ENCODE assay signal across 7 mouse cellular contexts in genomic region chr8:128415730-128416684, GRCm38 (mm10). TPM values are rescaled to one million over a fixed set of nuclear protein-coding genes. Genes with fewer than 3 reads are reported as not detected.
A peak's percentile ranks its signal among the peaks of the same experiment; 100 is the strongest.
DNase-seq lines count a peak whose midpoint lies in the region; ATAC-seq and TF ChIP-seq lines count a peak whose summit lies in the region.

No protein-coding gene starts in this region.

- H3K4me2 ChIP-seq in stomach, embryonic 14.5 days (replicated peaks; ENCODE audit: low read depth, low read length) = no peak overlapping the region
- H3K4me2 ChIP-seq in stomach, postnatal 0 days (replicated peaks; ENCODE audit: low read depth) = no peak overlapping the region
- peak overlapping the region; percentile 35 for H3K4me2 ChIP-seq in heart, postnatal 0 days (ENCODE audit: low read depth, low read length)
- no peak overlapping the region for H3K4me2 ChIP-seq in stomach, embryonic 15.5 days

- no peak for DNase-seq in stomach, postnatal 0 days (ENCODE audit: low spot score)
- DNase-seq in heart, postnatal 0 days (ENCODE audit: low spot score) = peak; percentile 88
- no peak for DNase-seq in limb, embryonic 10.5 days (ENCODE audit: low spot score)
- DNase-seq in adrenal gland, postnatal 36 days = no peak
- no peak for DNase-seq in adrenal gland, adult 18-20 months (ENCODE audit: low spot score in 2 of 2)

- no peaks in the 10 kb centered on the region for H3K9me3 ChIP-seq in stomach, embryonic 14.5 days (ENCODE audit: control insufficient read depth, low read depth, low read length)
- no peaks in the 10 kb centered on the region for H3K9me3 ChIP-seq in stomach, postnatal 0 days (ENCODE audit: control insufficient read depth, low read length)
- H3K9me3 ChIP-seq in heart, postnatal 0 days (replicated peaks; ENCODE audit: control insufficient read depth, low read length) = no peaks in the 10 kb centered on the region
- H3K9me3 ChIP-seq in limb, embryonic 10.5 days (replicated peaks) = no peaks in the 10 kb centered on the region
- no peaks in the 10 kb centered on the region for H3K9me3 ChIP-seq in stomach, embryonic 15.5 days

- no peak for TF ChIP-seq EP300 in stomach, postnatal 0 days (optimal IDR thresholded peaks at IDR 0.05)
- no peak for TF ChIP-seq EP300 in heart, postnatal 0 days (IDR thresholded peaks at IDR 0.05; ENCODE audit: low read depth)

- H3K36me3 ChIP-seq in stomach, embryonic 14.5 days (ENCODE audit: control insufficient read depth, insufficient read depth, low read length) = no peaks in the 10 kb centered on the region; the same call in 1 of the 2 replicates
- no peaks in the 10 kb centered on the region for H3K36me3 ChIP-seq in stomach, postnatal 0 days (ENCODE audit: control insufficient read depth, insufficient read depth, low read length)
- peaks cover 24% of the 10 kb centered on the region for H3K36me3 ChIP-seq in heart, postnatal 0 days (replicated peaks; ENCODE audit: control insufficient read depth, insufficient read depth, low read length)
- H3K36me3 ChIP-seq in limb, embryonic 10.5 days = peaks cover 6% of the 10 kb centered on the region
- H3K36me3 ChIP-seq in stomach, embryonic 15.5 days = no peaks in the 10 kb centered on the region

- H3K27ac ChIP-seq in stomach, embryonic 14.5 days (ENCODE audit: low read length) = 0 out of 2 replicates have a peak overlapping the region, but pooled peaks have one; percentile 4
- no peak overlapping the region; the same call in 1 of the 2 replicates for H3K27ac ChIP-seq in stomach, postnatal 0 days (replicated peaks)
- peak overlapping the region; percentile 80 for H3K27ac ChIP-seq in heart, postnatal 0 days (ENCODE audit: low read depth)
- H3K27ac ChIP-seq in limb, embryonic 10.5 days = 0 out of 2 replicates have a peak overlapping the region, but pooled peaks have one; percentile 19
- H3K27ac ChIP-seq in stomach, embryonic 15.5 days = 0 out of 2 replicates have a peak overlapping the region, but pooled peaks have one; percentile 42

- no peaks in the 10 kb centered on the region for H3K27me3 ChIP-seq in stomach, embryonic 14.5 days (ENCODE audit: control insufficient read depth, insufficient read depth, low read length)
- H3K27me3 ChIP-seq in stomach, postnatal 0 days (ENCODE audit: control insufficient read depth, insufficient read depth, low read length) = no peaks in the 10 kb centered on the region
- no peaks in the 10 kb centered on the region for H3K27me3 ChIP-seq in heart, postnatal 0 days (ENCODE audit: control insufficient read depth, insufficient read depth, low read length)
- no peaks in the 10 kb centered on the region for H3K27me3 ChIP-seq in limb, embryonic 10.5 days (ENCODE audit: low read depth, poor library complexity, severe bottlenecking)
- H3K27me3 ChIP-seq in stomach, embryonic 15.5 days (replicated peaks) = no peaks in the 10 kb centered on the region

- H3K4me3 ChIP-seq in stomach, embryonic 14.5 days (ENCODE audit: low read depth, low read length) = no peak overlapping the region
- no peak overlapping the region for H3K4me3 ChIP-seq in stomach, postnatal 0 days (ENCODE audit: low read depth, low read length)
- no peak overlapping the region for H3K4me3 ChIP-seq in heart, postnatal 0 days (ENCODE audit: low read depth, low read length)
- no peak overlapping the region for H3K4me3 ChIP-seq in limb, embryonic 10.5 days
- H3K4me3 ChIP-seq in stomach, embryonic 15.5 days (replicated peaks) = no peak overlapping the region

- H3K4me1 ChIP-seq in stomach, embryonic 14.5 days (ENCODE audit: control insufficient read depth, insufficient read depth, low read length) = peaks cover 22% of the 10 kb centered on the region; the same call in 1 of the 2 replicates
- H3K4me1 ChIP-seq in stomach, postnatal 0 days (replicated peaks; ENCODE audit: control insufficient read depth, insufficient read depth) = 0 out of 2 replicates have a peak, but pooled peaks cover 3% of the 10 kb centered on the region
- H3K4me1 ChIP-seq in heart, postnatal 0 days (ENCODE audit: control insufficient read depth, insufficient read depth) = peaks cover 60% of the 10 kb centered on the region
- peaks cover 26% of the 10 kb centered on the region for H3K4me1 ChIP-seq in limb, embryonic 10.5 days
- peaks cover 15% of the 10 kb centered on the region for H3K4me1 ChIP-seq in stomach, embryonic 15.5 days

- no peak overlapping the region for H3K9ac ChIP-seq in stomach, embryonic 14.5 days (replicated peaks; ENCODE audit: low read depth, low read length)
- no peak overlapping the region for H3K9ac ChIP-seq in stomach, postnatal 0 days (ENCODE audit: low read length)
- 0 out of 2 replicates have a peak overlapping the region, but pooled peaks have one; percentile 11 for H3K9ac ChIP-seq in heart, postnatal 0 days (replicated peaks; ENCODE audit: low read depth, low read length)
- no peak overlapping the region for H3K9ac ChIP-seq in stomach, embryonic 15.5 days

- no peak for TF ChIP-seq CTCF in stomach, postnatal 0 days (IDR thresholded peaks at IDR 0.05; ENCODE audit: low read depth)
- no peak for TF ChIP-seq CTCF in heart, postnatal 0 days (IDR thresholded peaks at IDR 0.05; ENCODE audit: low read depth)

- WGBS in stomach, embryonic 14.5 days = 41% methylated on average over 4 of the region's 4 CpGs
- 40% methylated on average over 4 of the region's 4 CpGs for WGBS in stomach, postnatal 0 days
- 10% methylated on average over 4 of the region's 4 CpGs for WGBS in heart, postnatal 0 days
- WGBS in limb, embryonic 10.5 days = 79% methylated on average over 4 of the region's 4 CpGs
- 35% methylated on average over 4 of the region's 4 CpGs for WGBS in stomach, embryonic 15.5 days

- ATAC-seq in stomach, embryonic 14.5 days (ENCODE audit: insufficient number of reproducible peaks, insufficient read depth, low FRiP score, low read depth) = no peak
- ATAC-seq in stomach, postnatal 0 days (ENCODE audit: low FRiP score, low TSS enrichment) = no peak
- ATAC-seq in heart, postnatal 0 days (ENCODE audit: insufficient read depth, low read depth) = peak; percentile 77
- no peak; the same call in 1 of the 2 replicates for ATAC-seq in stomach, embryonic 15.5 days (ENCODE audit: insufficient read depth, low FRiP score, low read depth)

RNA-seq across cellular contexts. Expression of gene Nrp1, which starts 57.6 kb away (rescaled TPM):
- polyA plus RNA-seq in stomach, embryonic 14.5 days (2014; fragmentation: Nextera tagmentation; extraction: Ambion mirVana) = 62.2 and 70.4 TPM in 2 replicates
- polyA plus RNA-seq in stomach, postnatal 0 days (2015; fragmentation: Nextera tagmentation; extraction: Ambion mirVana) = 16.9 and 17.9 TPM in 2 replicates
- total RNA-seq in heart, postnatal 0 days (2014; rRNA removed; ENCODE audit: low replicate concordance) = 122 and 126 TPM in 2 replicates
- polyA plus RNA-seq in heart, postnatal 0 days (2015; fragmentation: Nextera tagmentation; extraction: Ambion mirVana) = 90.5 TPM in 2 replicates
- 45.6 and 62.6 TPM in 2 replicates for polyA plus RNA-seq in limb, embryonic 10.5 days (2016; fragmentation: Nextera tagmentation; extraction: Ambion mirVana)
- polyA plus RNA-seq in stomach, embryonic 15.5 days (2015; fragmentation: Nextera tagmentation; extraction: Ambion mirVana) = 62.7 and 76.0 TPM in 2 replicates
- total RNA-seq in adrenal gland, postnatal 36 days (2021) = 100 to 1,000 TPM in 1 of 2 experiments, 10 to 100 TPM in 1; 93.6 to 103 TPM
- total RNA-seq in adrenal gland, adult 18-20 months (2021) = 10 to 100 TPM; 72.6 to 94.3 TPM
